Mouse (Mus musculus): ENCODE results near the gene Serpina1d.
"Not testable (repeated sequence)": the region's sequence is repeated elsewhere in the genome, so short reads cannot be mapped to it uniquely, and the experiment has no call there.

The Serpina1d gene

GRCm38 (mm10) chr12:103773246-103773851 lies at the start of gene Serpina1d:
Gene Serpina1d (minus strand): TSS chr12:103773592.
- DNase-seq (ENCODE audit: low read depth, low spot score) = not testable (repeated sequence)

- not testable (repeated sequence) for DNase-seq (ENCODE audit: low read depth, low spot score)
These were observed 2.8 kb downstream of the Serpina1d start for GRCm38 (mm10) chr12:103770597-103770996.

DNA sequence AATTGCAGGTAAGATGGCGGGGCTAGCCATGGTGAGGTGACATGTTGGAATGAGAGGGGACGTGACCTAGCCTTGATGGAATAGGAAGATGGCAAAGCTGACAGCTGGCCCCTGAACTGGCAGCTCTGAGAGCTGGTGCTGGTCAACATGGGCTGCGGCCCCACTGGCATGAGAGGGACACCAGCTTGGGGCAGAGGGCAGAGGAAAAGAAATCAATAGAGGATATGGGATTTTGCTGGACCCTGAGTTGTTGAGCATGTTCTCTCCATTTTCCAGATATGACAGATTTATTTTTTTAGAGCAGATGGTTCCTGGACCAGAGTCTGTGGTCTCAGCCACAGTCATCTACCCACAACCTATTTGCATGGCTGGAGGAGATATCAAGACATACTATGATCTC lies 10.3 kb downstream of the Serpina1d start:
- DNase-seq (ENCODE audit: low read depth, low spot score) = not testable (repeated sequence)

- DNase-seq (ENCODE audit: low read depth, low spot score) = not testable (repeated sequence)
These were observed 13.1 kb downstream of the Serpina1d start for GRCm38 (mm10) chr12:103760316-103760715.

- DNase-seq (ENCODE audit: low read depth, low spot score) = not testable (repeated sequence)
These were observed 27.4 kb downstream of the Serpina1d start for GRCm38 (mm10) chr12:103745957-103746356.

- DNase-seq (ENCODE audit: low read depth, low spot score) = not testable (repeated sequence)
These were observed 35.4 kb downstream of the Serpina1d start for GRCm38 (mm10) chr12:103737791-103738580.

GRCm38 (mm10) chr12:103735566-103735965 lies 37.8 kb downstream of the Serpina1d start:
- not testable (repeated sequence) for DNase-seq (ENCODE audit: low read depth, low spot score)

- not testable (repeated sequence) for DNase-seq (ENCODE audit: low read depth, low spot score)
These were observed 38.3 kb downstream of the Serpina1d start for GRCm38 (mm10) chr12:103735101-103735500.

All from retina, adult 2 months (tissue).